Mouse (Mus musculus) hindbrain, embryonic 11.5 days (tissue): Measurements from ENCODE around the gene Mgat5. TPM values are rescaled to one million over a fixed set of nuclear protein-coding genes. Genes with fewer than 3 reads are reported as not detected.

ENCODE experiments used
- ATAC-seq: fragments of 200-750 bp; cut with Nextera tagmentation; 2 replicates; pipeline ENCODE4 v1.8.0; 2017; ENCODE audit warnings: mild to moderate bottlenecking, moderate TSS enrichment, moderate library complexity; ENCODE audit not compliant: low FRiP score
- DNase-seq: peaks from one replicate; pipeline ENCODE4 v3.0.0-alpha.2; 2015; ENCODE audit warnings: low spot score
- H3K27ac ChIP-seq: fragments of 300-500 bp; sonication (generic); 2 replicates; pipeline ENCODE4 v1.5.1; 2014; ENCODE audit warnings: mild to moderate bottlenecking, low read depth, low read length
- H3K27me3 ChIP-seq: fragments of 300-500 bp; sonication (generic); 2 replicates; pipeline ENCODE4 v1.6.1; 2014; ENCODE audit warnings: mild to moderate bottlenecking, low read length, moderate library complexity, mixed read lengths; ENCODE audit not compliant: control insufficient read depth, insufficient read depth
- H3K36me3 ChIP-seq: fragments of 300-500 bp; sonication (generic); 2 replicates; pipeline ENCODE4 v1.6.1; 2014; ENCODE audit warnings: mild to moderate bottlenecking, low read length, moderate library complexity, mixed read lengths; ENCODE audit not compliant: control insufficient read depth, insufficient read depth
- H3K4me1 ChIP-seq: fragments of 300-500 bp; sonication (generic); replicated peaks from 2 replicates; pipeline ENCODE4 v1.6.1; 2014; ENCODE audit warnings: low read length, mixed read lengths; ENCODE audit not compliant: control insufficient read depth, insufficient read depth
- H3K4me2 ChIP-seq: fragments of 300-500 bp; sonication (generic); replicated peaks from 2 replicates; pipeline ENCODE4 v1.6.1; 2014; ENCODE audit warnings: mild to moderate bottlenecking, low read depth, low read length
- H3K4me3 ChIP-seq: fragments of 300-500 bp; sonication (generic); 2 replicates; pipeline ENCODE4 v1.5.1; 2014; ENCODE audit warnings: low read depth, low read length
- H3K9ac ChIP-seq: fragments of 300-500 bp; sonication (generic); 2 replicates; pipeline ENCODE4 v1.6.1; 2014; ENCODE audit warnings: low read depth, low read length
- H3K9me3 ChIP-seq: fragments of 300-500 bp; sonication (generic); 2 replicates; pipeline ENCODE4 v1.6.1; 2016; ENCODE audit warnings: low read length; ENCODE audit not compliant: control insufficient read depth
- WGBS: fragments of 180-500 bp; shearing (Covaris S2); extraction: QIAGEN DNeasy Blood & Tissue Kit; methylation state at CpG from one replicate; pipeline ENCODE4 v1.1.7; 2014; 5-methylcytosine and 5-hydroxymethylcytosine counted together
- polyA plus RNA-seq: library from polyadenylated mRNA; unstranded; fragments of >200 nt; fragmentation: Nextera tagmentation; extraction: Ambion mirVana; gene quantifications from 2 replicates; pipeline ENCODE4 v1.2.1, GENCODE M21; 2014

Mgat5 gene
- polyA plus RNA-seq, 1 experiment from 2014 or later, result 11.5 TPM

GRCm38 (mm10) chr1:127280256-127280655, 75.4 kb downstream of the Mgat5 start:
- no peak for ATAC-seq

GRCm38 (mm10) chr1:127284975-127285374, 80.2 kb downstream of the Mgat5 start:
- ATAC-seq, result no peak
- H3K4me1 ChIP-seq, result no peaks in the 10 kb centered on the region
- 75% methylated on average over 3 of the region's 3 CpGs for WGBS

More at GRCm38 (mm10) chr1:127280256-127280655, 75.4 kb downstream of the Mgat5 start:
- H3K4me2 ChIP-seq, result no peak overlapping the region
- H3K27ac ChIP-seq, result no peak overlapping the region
- no peaks in the 10 kb centered on the region for H3K36me3 ChIP-seq
- H3K9me3 ChIP-seq, result no peaks in the 10 kb centered on the region
- no peaks in the 10 kb centered on the region for H3K4me1 ChIP-seq
- 95% methylated on average over 1 of the region's 1 CpGs for WGBS
- no peak overlapping the region for H3K9ac ChIP-seq
- no peak overlapping the region for H3K4me3 ChIP-seq
- no peaks in the 10 kb centered on the region for H3K27me3 ChIP-seq
- no peak for DNase-seq

GRCm38 (mm10) chr1:127287505-127287904, 82.7 kb downstream of the Mgat5 start:
- Histone ChIP-seq H3K4me1 (no peaks in the 10 kb centered on the region), H3K27ac (no peak overlapping the region), H3K36me3 (no peaks in the 10 kb centered on the region), H3K9me3 (no peaks in the 10 kb centered on the region), H3K9ac (no peak overlapping the region), H3K4me3 (no peak overlapping the region), H3K4me2 (no peak overlapping the region), H3K27me3 (no peaks in the 10 kb centered on the region)
- ATAC-seq (no peak), DNase-seq (no peak)
- WGBS, result 93% methylated on average over 6 of the region's 6 CpGs

More at GRCm38 (mm10) chr1:127284975-127285374, 80.2 kb downstream of the Mgat5 start:
- no peaks in the 10 kb centered on the region for H3K36me3 ChIP-seq
- no peak for DNase-seq
- no peak overlapping the region for H3K4me2 ChIP-seq
- no peak overlapping the region for H3K9ac ChIP-seq
- no peaks in the 10 kb centered on the region for H3K9me3 ChIP-seq
- no peaks in the 10 kb centered on the region for H3K27me3 ChIP-seq
- no peak overlapping the region for H3K4me3 ChIP-seq
- no peak overlapping the region for H3K27ac ChIP-seq

- Histone ChIP-seq H3K4me1 (no peaks in the 10 kb centered on the region), H3K9me3 (no peaks in the 10 kb centered on the region), H3K36me3 (no peaks in the 10 kb centered on the region), H3K27ac (no peak overlapping the region), H3K27me3 (no peaks in the 10 kb centered on the region), H3K9ac (no peak overlapping the region), H3K4me2 (no peak overlapping the region), H3K4me3 (no peak overlapping the region)
- no peak for ATAC-seq
- no peak for DNase-seq
- WGBS, result 62% methylated on average over 9 of the region's 9 CpGs
These were observed 86.1 kb downstream of the Mgat5 start for GRCm38 (mm10) chr1:127290879-127291278.

GRCm38 (mm10) chr1:127291721-127292120, 86.9 kb downstream of the Mgat5 start:
- Histone ChIP-seq H3K9me3 (no peaks in the 10 kb centered on the region), H3K4me3 (no peak overlapping the region), H3K4me1 (no peaks in the 10 kb centered on the region), H3K9ac (no peak overlapping the region), H3K4me2 (no peak overlapping the region), H3K27ac (no peak overlapping the region), H3K36me3 (no peaks in the 10 kb centered on the region), H3K27me3 (no peaks in the 10 kb centered on the region)
- DNase-seq, result no peak
- no peak for ATAC-seq

- Histone ChIP-seq H3K9ac (no peak overlapping the region), H3K4me1 (no peaks in the 10 kb centered on the region), H3K4me3 (no peak overlapping the region), H3K27me3 (no peaks in the 10 kb centered on the region), H3K27ac (no peak overlapping the region), H3K4me2 (no peak overlapping the region), H3K9me3 (no peaks in the 10 kb centered on the region), H3K36me3 (no peaks in the 10 kb centered on the region)
- ATAC-seq (no peak), DNase-seq (no peak)
- 88% methylated on average over 5 of the region's 5 CpGs for WGBS
These were observed 88.5 kb downstream of the Mgat5 start for GRCm38 (mm10) chr1:127293286-127293685.

- no peak overlapping the region for H3K9ac ChIP-seq
- H3K4me1 ChIP-seq, result no peaks in the 10 kb centered on the region
- no peak overlapping the region for H3K4me2 ChIP-seq
- H3K9me3 ChIP-seq, result no peaks in the 10 kb centered on the region
- no peak for ATAC-seq
- no peak for DNase-seq
- no peak overlapping the region for H3K4me3 ChIP-seq
- no peak overlapping the region for H3K27ac ChIP-seq
- no peaks in the 10 kb centered on the region for H3K27me3 ChIP-seq
- 94% methylated on average over 3 of the region's 3 CpGs for WGBS
- no peaks in the 10 kb centered on the region for H3K36me3 ChIP-seq
These were observed 92.0 kb downstream of the Mgat5 start for GRCm38 (mm10) chr1:127296815-127297214.

GRCm38 (mm10) chr1:127299774-127300173, 95.0 kb downstream of the Mgat5 start:
- Histone ChIP-seq H3K4me3 (no peak overlapping the region), H3K9ac (no peak overlapping the region), H3K27ac (no peak overlapping the region), H3K9me3 (no peaks in the 10 kb centered on the region), H3K36me3 (no peaks in the 10 kb centered on the region), H3K27me3 (no peaks in the 10 kb centered on the region), H3K4me2 (no peak overlapping the region), H3K4me1 (no peaks in the 10 kb centered on the region)
- ATAC-seq, result no peak
- WGBS, result 82% methylated on average over 1 of the region's 1 CpGs
- no peak for DNase-seq

GRCm38 (mm10) chr1:127301038-127301437, 96.2 kb downstream of the Mgat5 start:
- Histone ChIP-seq H3K27ac (no peak overlapping the region), H3K27me3 (no peaks in the 10 kb centered on the region), H3K4me1 (no peaks in the 10 kb centered on the region), H3K4me2 (no peak overlapping the region), H3K9ac (no peak overlapping the region), H3K9me3 (no peaks in the 10 kb centered on the region), H3K4me3 (no peak overlapping the region), H3K36me3 (no peaks in the 10 kb centered on the region)
- DNase-seq (no peak), ATAC-seq (no peak)
- 89% methylated on average over 6 of the region's 6 CpGs for WGBS
